Mouse (Mus musculus): ENCODE results near the gene Rpp38. TPM values are rescaled to one million over a fixed set of nuclear protein-coding genes. Genes with fewer than 3 reads are reported as not detected.

Rpp38 gene
- polyA plus RNA-seq (2014; fragmentation: Illumina TruSeq; extraction: RNeasy Lipid Tissue Mini Kit (QIAGEN cat#74804); ENCODE audit: low read depth, low replicate concordance) = 13.1 TPM

GRCm38 (mm10) chr2:3332484-3333242 is at the start of gene Rpp38:
Rpp38 (minus strand) TSS chr2:3332643.

GRCm38 (mm10) chr2:3335611-3336301 is 3.3 kb upstream of the Rpp38 start, which contains the start of gene Acbd7:
Acbd7 (plus strand) TSS chr2:3336168.

GRCm38 (mm10) chr2:3283602-3284472 is 48.6 kb downstream of the Rpp38 start, which contains the start of gene Nmt2:
Nmt2 (plus strand) TSS chr2:3284212.

Other genes with a start within 250 kb of the Rpp38 start
- 14.1 TPM for gene Fam171a1, start 218.4 kb downstream of the Rpp38 start, polyA plus RNA-seq (2014; fragmentation: Illumina TruSeq; extraction: RNeasy Lipid Tissue Mini Kit (QIAGEN cat#74804); ENCODE audit: low read depth, low replicate concordance)
- gene Nmt2, start 48.4 kb downstream of the Rpp38 start, polyA plus RNA-seq (2014; fragmentation: Illumina TruSeq; extraction: RNeasy Lipid Tissue Mini Kit (QIAGEN cat#74804); ENCODE audit: low read depth, low replicate concordance) = 55.2 TPM
- gene Acbd7, start 3.5 kb upstream of the Rpp38 start, polyA plus RNA-seq (2014; fragmentation: Illumina TruSeq; extraction: RNeasy Lipid Tissue Mini Kit (QIAGEN cat#74804); ENCODE audit: low read depth, low replicate concordance) = not detected
- not detected for gene Olah, start 64.6 kb upstream of the Rpp38 start, polyA plus RNA-seq (2014; fragmentation: Illumina TruSeq; extraction: RNeasy Lipid Tissue Mini Kit (QIAGEN cat#74804); ENCODE audit: low read depth, low replicate concordance)
- gene Meig1, start 90.0 kb upstream of the Rpp38 start, polyA plus RNA-seq (2014; fragmentation: Illumina TruSeq; extraction: RNeasy Lipid Tissue Mini Kit (QIAGEN cat#74804); ENCODE audit: low read depth, low replicate concordance) = not detected
- gene Dclre1c, start 91.5 kb upstream of the Rpp38 start, polyA plus RNA-seq (2014; fragmentation: Illumina TruSeq; extraction: RNeasy Lipid Tissue Mini Kit (QIAGEN cat#74804); ENCODE audit: low read depth, low replicate concordance) = 25.6 TPM
- 5.5 TPM for gene Suv39h2, start 142.4 kb upstream of the Rpp38 start, polyA plus RNA-seq (2014; fragmentation: Illumina TruSeq; extraction: RNeasy Lipid Tissue Mini Kit (QIAGEN cat#74804); ENCODE audit: low read depth, low replicate concordance)
- 2.2 TPM for gene Gm45902, start 180.1 kb upstream of the Rpp38 start, polyA plus RNA-seq (2014; fragmentation: Illumina TruSeq; extraction: RNeasy Lipid Tissue Mini Kit (QIAGEN cat#74804); ENCODE audit: low read depth, low replicate concordance)
- gene Hspa14, start 180.2 kb upstream of the Rpp38 start, polyA plus RNA-seq (2014; fragmentation: Illumina TruSeq; extraction: RNeasy Lipid Tissue Mini Kit (QIAGEN cat#74804); ENCODE audit: low read depth, low replicate concordance) = 53.2 TPM
- 3.3 TPM for gene Cdnf, start 180.4 kb upstream of the Rpp38 start, polyA plus RNA-seq (2014; fragmentation: Illumina TruSeq; extraction: RNeasy Lipid Tissue Mini Kit (QIAGEN cat#74804); ENCODE audit: low read depth, low replicate concordance)
- 314 TPM for gene Fam107b, start 237.8 kb upstream of the Rpp38 start, polyA plus RNA-seq (2014; fragmentation: Illumina TruSeq; extraction: RNeasy Lipid Tissue Mini Kit (QIAGEN cat#74804); ENCODE audit: low read depth, low replicate concordance)